Mouse (Mus musculus): ENCODE measurements around the gene Heg1.

DNA sequence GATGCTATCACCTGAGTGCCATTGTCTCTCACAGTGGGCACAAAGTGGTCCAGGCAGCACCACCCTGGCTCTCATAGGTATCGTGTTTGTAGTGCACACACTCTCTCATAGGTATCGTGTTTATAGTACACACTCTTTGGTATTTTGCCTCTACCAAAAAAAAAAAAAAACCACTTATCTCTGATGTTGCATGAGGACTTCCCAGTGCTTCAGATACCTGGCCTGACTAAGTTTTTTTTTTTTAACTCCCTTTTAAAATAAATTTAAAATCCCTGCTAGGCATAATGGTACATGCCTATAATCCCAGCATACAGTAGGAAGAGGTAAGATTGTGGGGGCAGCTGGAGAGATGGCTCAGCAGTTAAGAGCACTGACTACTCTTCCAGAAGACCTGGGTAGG, 81.3 kb downstream of the Heg1 start:
- TF ChIP-seq CTCF (conservative IDR thresholded peaks at IDR 0.05; ENCODE audit: insufficient read depth, insufficient read length, low read depth, low read length) = no peak
- TF ChIP-seq POLR2A (IDR thresholded peaks at IDR 0.05; ENCODE audit: low read depth, low read length) = no peak
